Mouse (Mus musculus): Measurements from ENCODE around the gene Galr2. TPM values are rescaled to one million over a fixed set of nuclear protein-coding genes. Genes with fewer than 3 reads are reported as not detected.

Gene Galr2
- not detected for polyA plus RNA-seq (2014; fragmentation: Illumina TruSeq; extraction: RNeasy Lipid Tissue Mini Kit (QIAGEN cat#74804))

DNA sequence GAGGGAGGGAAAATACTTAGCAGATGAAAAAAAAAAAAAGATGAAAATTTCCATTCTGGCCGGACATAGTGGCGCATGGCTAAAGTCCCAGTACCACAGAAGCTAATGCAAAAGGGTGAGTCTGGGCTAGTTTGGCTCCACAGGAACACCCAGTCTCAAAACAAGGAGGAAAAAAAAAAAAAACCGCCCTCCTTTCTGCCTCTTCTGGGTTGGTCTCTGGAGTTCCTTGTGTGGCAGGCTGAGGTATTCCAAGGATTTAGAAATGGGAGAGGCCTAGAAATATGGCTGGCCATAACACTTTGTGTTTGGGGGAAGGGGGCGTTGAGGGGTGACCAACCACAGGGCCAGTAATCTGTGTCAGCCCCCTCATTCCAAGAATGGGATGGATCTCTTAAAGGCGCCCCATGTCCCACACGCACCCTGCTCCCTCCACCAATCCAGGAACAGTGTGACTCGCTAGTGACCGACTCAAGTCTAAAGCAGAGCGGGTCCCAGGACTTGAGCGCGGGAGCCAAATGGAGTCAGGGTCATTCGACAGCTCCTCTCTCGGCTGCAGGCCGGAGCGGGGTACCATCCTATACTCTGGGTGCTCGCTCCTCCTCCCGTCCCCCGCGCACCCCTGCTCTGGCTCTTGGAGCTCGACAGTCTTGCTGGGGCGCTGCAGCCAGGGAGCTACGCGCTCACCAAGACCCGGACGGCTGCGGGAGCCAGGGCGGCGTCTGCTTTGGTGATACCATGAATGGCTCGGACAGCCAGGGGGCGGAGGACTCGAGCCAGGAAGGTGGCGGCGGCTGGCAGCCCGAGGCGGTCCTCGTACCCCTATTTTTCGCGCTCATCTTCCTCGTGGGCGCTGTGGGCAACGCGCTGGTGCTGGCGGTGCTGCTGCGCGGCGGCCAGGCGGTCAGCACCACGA lies at the start of gene Galr2:
Galr2 (plus strand) TSS at position 189 of the 913 bp plus-strand sequence.

DNA sequence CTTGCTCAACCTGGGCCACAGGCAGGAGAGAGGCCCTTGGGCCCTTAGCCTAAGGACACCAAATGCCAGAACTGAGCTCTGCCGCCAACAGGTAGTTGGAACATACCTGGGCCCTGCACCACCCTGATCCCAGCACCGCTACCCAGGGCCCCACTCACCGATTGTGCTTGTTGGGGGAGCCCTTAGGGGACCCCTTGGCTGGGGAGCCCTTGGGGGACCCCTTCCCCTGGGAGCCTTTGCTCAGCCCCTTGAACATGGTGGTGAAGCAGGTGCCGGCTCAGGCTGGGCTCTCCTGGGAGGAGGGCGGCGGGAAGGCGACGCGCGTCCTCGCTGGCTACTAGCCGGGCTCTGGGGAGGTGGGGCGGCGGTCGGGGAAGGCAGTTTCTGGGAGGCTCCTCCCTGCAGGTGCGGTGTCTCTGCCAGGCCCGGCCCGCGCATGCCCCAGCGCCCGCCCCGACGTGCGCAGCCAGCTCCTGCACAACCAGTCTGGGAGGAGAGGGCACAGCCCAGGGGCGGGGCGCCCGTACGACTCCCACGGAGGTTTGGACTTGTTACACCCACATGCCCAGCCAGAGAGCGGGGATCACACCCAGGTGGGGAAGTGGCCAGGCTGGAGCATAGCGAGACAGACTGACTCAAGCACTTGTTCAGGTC lies 42.9 kb upstream of the Galr2 start, which contains the start of gene Evpl:
Evpl (minus strand) TSS at position 336 of the 654 bp plus-strand sequence.

GRCm38 (mm10) chr11:116274045-116274666 lies 6.6 kb upstream of the Galr2 start, which contains the start of gene Srp68:
Srp68 (minus strand) TSS chr11:116274217.

DNA sequence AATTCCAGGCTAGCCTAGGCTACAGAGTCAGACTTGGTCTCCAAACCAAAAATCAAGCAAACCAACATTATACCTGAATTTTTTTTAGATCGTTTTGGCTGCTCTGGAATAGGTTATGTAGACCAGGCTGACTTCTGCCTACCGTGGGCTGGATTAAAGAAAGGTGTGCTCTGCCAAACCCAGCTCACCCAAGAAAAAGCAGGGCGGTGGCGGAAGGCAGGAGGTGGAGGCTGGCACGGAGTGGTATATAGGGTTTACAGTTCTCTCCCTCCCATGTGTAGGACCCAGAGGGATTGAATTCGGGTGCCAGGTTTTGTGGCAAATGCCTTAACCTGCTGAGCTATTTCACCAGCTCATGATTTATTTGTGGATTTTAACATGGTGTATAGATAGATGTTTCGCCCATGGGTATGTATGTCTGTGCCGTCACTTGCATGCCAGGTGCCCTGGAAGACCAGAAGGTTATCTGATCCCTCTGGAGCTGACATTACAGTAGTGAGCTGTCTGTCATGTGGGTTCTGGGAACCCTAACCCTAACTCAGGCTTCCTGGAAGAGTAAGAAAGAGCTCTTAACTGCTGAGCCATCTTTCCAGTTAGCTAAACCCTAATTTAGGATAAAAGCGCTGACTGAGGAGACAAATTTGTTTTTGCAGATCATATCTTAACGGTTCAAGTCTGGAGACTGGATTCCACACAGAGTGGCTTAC lies 26.4 kb downstream of the Galr2 start, which contains the start of gene Exoc7:
Exoc7 (minus strand) TSS at position 215 of the 707 bp plus-strand sequence.

Other genes starting within 250 kb of the Galr2 start
- 0.23 TPM for gene Unc13d, start 203.0 kb upstream of the Galr2 start, polyA plus RNA-seq (2014; fragmentation: Illumina TruSeq; extraction: RNeasy Lipid Tissue Mini Kit (QIAGEN cat#74804))
- 15.5 TPM for gene Wbp2, start 193.9 kb upstream of the Galr2 start, polyA plus RNA-seq (2014; fragmentation: Illumina TruSeq; extraction: RNeasy Lipid Tissue Mini Kit (QIAGEN cat#74804))
- not detected for gene Trim47, start 153.7 kb upstream of the Galr2 start, polyA plus RNA-seq (2014; fragmentation: Illumina TruSeq; extraction: RNeasy Lipid Tissue Mini Kit (QIAGEN cat#74804))
- 4.9 TPM for gene Trim65, start 149.8 kb upstream of the Galr2 start, polyA plus RNA-seq (2014; fragmentation: Illumina TruSeq; extraction: RNeasy Lipid Tissue Mini Kit (QIAGEN cat#74804))
- 1.3 TPM for gene Mrpl38, start 142.1 kb upstream of the Galr2 start, polyA plus RNA-seq (2014; fragmentation: Illumina TruSeq; extraction: RNeasy Lipid Tissue Mini Kit (QIAGEN cat#74804))
- gene Fbf1, start 112.8 kb upstream of the Galr2 start, polyA plus RNA-seq (2014; fragmentation: Illumina TruSeq; extraction: RNeasy Lipid Tissue Mini Kit (QIAGEN cat#74804)) = 14.4 TPM
- gene Ten1, start 82.1 kb upstream of the Galr2 start, polyA plus RNA-seq (2014; fragmentation: Illumina TruSeq; extraction: RNeasy Lipid Tissue Mini Kit (QIAGEN cat#74804)) = 1.7 TPM
- 40.9 TPM for gene Acox1, start 81.9 kb upstream of the Galr2 start, polyA plus RNA-seq (2014; fragmentation: Illumina TruSeq; extraction: RNeasy Lipid Tissue Mini Kit (QIAGEN cat#74804))
- gene Evpl, start 42.9 kb upstream of the Galr2 start, polyA plus RNA-seq (2014; fragmentation: Illumina TruSeq; extraction: RNeasy Lipid Tissue Mini Kit (QIAGEN cat#74804)) = not detected
- 10.1 TPM for gene Srp68, start 6.7 kb upstream of the Galr2 start, polyA plus RNA-seq (2014; fragmentation: Illumina TruSeq; extraction: RNeasy Lipid Tissue Mini Kit (QIAGEN cat#74804))
- gene Exoc7, start 26.3 kb downstream of the Galr2 start, polyA plus RNA-seq (2014; fragmentation: Illumina TruSeq; extraction: RNeasy Lipid Tissue Mini Kit (QIAGEN cat#74804)) = 5.8 TPM
- gene Foxj1, start 54.5 kb downstream of the Galr2 start, polyA plus RNA-seq (2014; fragmentation: Illumina TruSeq; extraction: RNeasy Lipid Tissue Mini Kit (QIAGEN cat#74804)) = 0.23 TPM
- gene Rnf157, start 132.1 kb downstream of the Galr2 start, polyA plus RNA-seq (2014; fragmentation: Illumina TruSeq; extraction: RNeasy Lipid Tissue Mini Kit (QIAGEN cat#74804)) = 0.88 TPM
- 7.1 TPM for gene Ubald2, start 153.2 kb downstream of the Galr2 start, polyA plus RNA-seq (2014; fragmentation: Illumina TruSeq; extraction: RNeasy Lipid Tissue Mini Kit (QIAGEN cat#74804))
- not detected for gene Qrich2, start 185.3 kb downstream of the Galr2 start, polyA plus RNA-seq (2014; fragmentation: Illumina TruSeq; extraction: RNeasy Lipid Tissue Mini Kit (QIAGEN cat#74804))
- 33.9 TPM for gene Prpsap1, start 213.3 kb downstream of the Galr2 start, polyA plus RNA-seq (2014; fragmentation: Illumina TruSeq; extraction: RNeasy Lipid Tissue Mini Kit (QIAGEN cat#74804))
- 0.51 TPM for gene Sphk1, start 250.0 kb downstream of the Galr2 start, polyA plus RNA-seq (2014; fragmentation: Illumina TruSeq; extraction: RNeasy Lipid Tissue Mini Kit (QIAGEN cat#74804))